Mouse (Mus musculus) lung, adult 2 months (tissue): ENCODE measurements at regions not wholly inside any gene's neighbourhood (a gene's known extent, or its start where the extent isn't known, plus 50 kb on each side); places are given as distances from the start of the nearest gene placed in this dataset.

Experiments
- DNase-seq: peaks from one replicate; pipeline ENCODE4 v3.0.0; 2022
- H3K4me1 ChIP-seq: fragments of 200-500 bp; 2 replicates; pipeline ENCODE4 v1.6.1; 2011; ENCODE audit warnings: low read length; ENCODE audit not compliant: control insufficient read depth, insufficient read depth
- H3K4me3 ChIP-seq: fragments of 200-500 bp; replicated peaks from 2 replicates; pipeline ENCODE3; 2011; ENCODE audit warnings: low read depth, mild to moderate bottlenecking, control low read depth, low read length; ENCODE audit errors: extremely low read depth
- CTCF ChIP-seq: fragments of 200-500 bp; IDR thresholded peaks from 2 replicates; pipeline ENCODE4 v1.5.1; 2011; ENCODE audit warnings: mild to moderate bottlenecking, low read length, control low read depth; ENCODE audit not compliant: insufficient read depth
- POLR2A ChIP-seq: fragments of 200-500 bp; IDR thresholded peaks from 2 replicates; pipeline ENCODE4 v1.6.1; 2011; ENCODE audit warnings: low read depth, mild to moderate bottlenecking, control low read depth, low read length, borderline replicate concordance; ENCODE audit errors: extremely low read depth
- WGBS: fragments of 180-500 bp; shearing (Covaris S2); methylation state at CpG from one replicate; pipeline ENCODE4 v1.1.7; 2018; 5-methylcytosine and 5-hydroxymethylcytosine counted together

GRCm38 (mm10) chr13:69867296-69868065, 65.3 kb downstream of the Med10 start:
- DNase-seq = no peak
- Histone ChIP-seq H3K4me1 (no peaks in the 10 kb centered on the region), H3K4me3 (no peak overlapping the region)
- 74% methylated on average over 15 of the region's 15 CpGs for WGBS
- TF ChIP-seq POLR2A (no peak), CTCF (no peak)

DNA sequence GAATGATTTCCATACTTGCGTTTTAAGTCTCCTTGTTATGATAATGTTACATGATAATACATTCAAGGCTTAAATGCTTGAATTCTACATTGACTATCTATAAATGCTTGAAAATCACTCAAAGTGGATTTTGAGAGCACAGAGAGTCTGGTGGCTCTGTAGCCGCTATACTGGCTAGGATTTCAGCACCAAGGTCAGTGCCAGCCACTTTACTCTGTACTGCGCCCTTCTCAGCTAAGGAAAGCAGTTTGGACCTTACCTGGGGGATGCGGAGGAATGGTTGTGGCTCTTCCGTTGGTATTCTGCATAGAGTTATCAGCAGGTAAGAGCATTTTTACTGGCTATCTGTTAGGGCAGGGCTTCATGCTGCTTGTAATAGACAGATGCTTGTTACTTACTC, 94.3 kb downstream of the Med10 start:
- no peak overlapping the region for H3K4me3 ChIP-seq
- no peak for DNase-seq
- WGBS = 20% methylated on average over 5 of the region's 5 CpGs
- TF ChIP-seq CTCF (no peak), POLR2A (no peak)
- no peaks in the 10 kb centered on the region for H3K4me1 ChIP-seq

- H3K4me1 ChIP-seq = no peaks in the 10 kb centered on the region
- no peak for DNase-seq
- H3K4me3 ChIP-seq = no peak overlapping the region
- TF ChIP-seq CTCF (no peak), POLR2A (no peak)
Observed at GRCm38 (mm10) chr13:69901139-69901538, 98.9 kb downstream of the Med10 start.

DNA sequence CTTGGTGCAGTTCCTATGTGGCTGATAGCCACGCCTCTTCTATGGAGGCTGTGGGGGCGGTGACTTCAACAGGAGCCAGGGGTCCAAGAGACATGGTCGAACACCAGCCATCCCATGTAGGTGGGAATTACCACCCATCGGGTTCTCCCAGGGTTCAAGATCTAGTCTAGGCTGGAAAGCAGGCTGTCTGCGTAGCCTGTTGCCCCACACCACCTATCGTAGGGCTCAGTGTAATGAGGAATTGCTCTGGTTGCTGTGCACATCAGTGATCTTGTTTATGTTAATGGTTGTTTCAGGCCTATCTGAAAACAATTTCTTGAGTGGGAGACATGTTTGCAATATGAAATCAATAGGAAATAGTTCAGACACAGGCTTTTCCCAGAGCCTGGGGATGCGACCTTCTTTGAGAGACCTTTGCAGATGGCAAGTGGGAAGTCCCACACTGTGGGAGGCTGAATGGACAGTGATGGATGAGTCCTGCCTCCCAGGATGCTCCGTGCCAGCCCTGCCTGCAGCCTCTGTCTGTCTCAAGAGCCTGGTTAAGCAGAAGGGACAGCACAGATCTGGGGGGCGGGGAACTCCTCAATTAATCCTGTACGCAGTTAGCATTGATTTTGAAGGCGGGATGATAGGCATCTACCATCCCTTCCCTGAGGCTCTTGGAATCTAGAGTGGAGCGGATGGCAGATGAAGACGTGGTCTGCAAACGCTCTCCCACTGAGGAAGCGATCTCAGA, 104.8 kb downstream of the Med10 start:
- no peaks in the 10 kb centered on the region for H3K4me1 ChIP-seq
- 52% methylated on average over 15 of the region's 15 CpGs for WGBS
- no peak overlapping the region for H3K4me3 ChIP-seq
- TF ChIP-seq POLR2A (no peak), CTCF (no peak)
- no peak for DNase-seq

DNA sequence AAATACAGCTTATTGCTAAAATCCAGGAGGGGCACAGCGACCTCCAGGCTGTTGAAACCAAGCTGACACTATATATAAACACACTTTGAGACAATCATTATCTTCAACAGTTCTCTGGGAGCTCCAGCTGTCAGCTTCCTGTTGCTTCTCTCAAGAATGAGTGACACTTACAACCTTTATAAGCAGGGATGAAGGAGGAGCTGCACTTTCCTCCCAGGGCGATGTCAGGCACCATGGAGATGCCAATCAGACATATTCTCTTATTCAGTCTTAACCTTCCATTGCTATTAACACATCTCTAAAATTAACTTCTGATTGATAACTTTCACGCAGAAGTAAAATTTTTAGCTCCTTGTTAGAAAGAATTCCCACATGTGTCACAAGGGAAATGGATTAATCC, 113.6 kb downstream of the Med10 start:
- Histone ChIP-seq H3K4me1 (no peaks in the 10 kb centered on the region), H3K4me3 (no peak overlapping the region)
- no peak for DNase-seq
- 45% methylated on average over 3 of the region's 3 CpGs for WGBS
- TF ChIP-seq CTCF (no peak), POLR2A (no peak)

DNA sequence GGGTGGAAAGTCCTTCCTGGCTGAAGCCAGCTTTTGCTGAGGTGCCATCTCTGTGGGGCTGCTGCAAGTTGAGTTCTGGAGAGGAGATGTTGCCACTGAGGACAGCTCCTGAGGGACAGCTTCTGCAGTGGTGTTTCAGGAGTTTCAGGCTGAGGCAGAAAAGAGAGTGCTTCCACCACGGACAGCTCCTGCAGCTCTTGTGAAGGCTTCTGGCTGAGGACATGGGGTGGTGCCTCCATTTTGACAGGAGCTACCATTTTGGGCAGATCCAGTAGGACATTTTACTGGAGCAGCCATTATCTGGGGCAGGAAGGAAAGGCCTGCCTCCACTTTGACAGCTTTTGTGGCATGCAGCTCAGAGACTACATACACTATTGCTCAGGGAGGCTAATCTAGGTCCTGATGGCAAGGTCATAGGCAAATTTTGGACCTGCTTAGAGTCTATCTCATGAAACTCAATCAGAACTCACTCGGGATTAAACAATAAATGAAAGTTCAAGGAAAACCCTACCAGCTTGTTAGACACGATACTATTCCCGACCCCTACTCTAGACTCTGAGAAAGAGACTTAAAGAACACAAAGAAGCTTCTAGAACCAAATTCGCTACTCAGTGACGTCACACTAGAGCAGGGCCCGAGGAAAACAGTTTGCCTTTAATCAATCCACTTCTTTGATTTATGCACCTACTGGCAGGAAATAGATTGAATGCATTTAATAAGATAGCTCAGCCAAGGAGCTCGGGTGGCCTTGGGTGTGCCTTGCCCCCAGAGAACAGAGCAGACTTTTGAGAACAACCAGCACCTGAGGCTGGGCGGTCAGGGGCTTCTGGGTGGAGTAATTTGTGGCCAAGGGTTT, 130.7 kb downstream of the Med10 start:
- 75% methylated on average over 9 of the region's 9 CpGs for WGBS
- no peak for DNase-seq
- TF ChIP-seq POLR2A (no peak), CTCF (no peak)
- H3K4me1 ChIP-seq = no peaks in the 10 kb centered on the region
- H3K4me3 ChIP-seq = no peak overlapping the region

DNA sequence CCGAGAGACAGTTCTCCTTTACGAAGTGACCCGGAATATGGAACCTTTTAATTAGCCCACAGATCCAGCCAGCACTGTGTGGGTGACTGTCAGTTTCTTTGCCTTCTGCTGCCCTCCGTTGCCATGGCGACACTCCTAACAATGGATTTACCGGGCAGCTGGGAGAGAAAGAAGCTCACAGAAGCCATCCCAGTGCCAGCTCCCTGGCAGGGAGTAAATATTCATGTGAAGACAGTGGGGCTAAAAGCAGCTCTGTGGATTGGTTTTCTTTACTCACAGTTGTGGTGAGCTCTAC, 131.3 kb downstream of the Med10 start:
- DNase-seq = no peak

DNA sequence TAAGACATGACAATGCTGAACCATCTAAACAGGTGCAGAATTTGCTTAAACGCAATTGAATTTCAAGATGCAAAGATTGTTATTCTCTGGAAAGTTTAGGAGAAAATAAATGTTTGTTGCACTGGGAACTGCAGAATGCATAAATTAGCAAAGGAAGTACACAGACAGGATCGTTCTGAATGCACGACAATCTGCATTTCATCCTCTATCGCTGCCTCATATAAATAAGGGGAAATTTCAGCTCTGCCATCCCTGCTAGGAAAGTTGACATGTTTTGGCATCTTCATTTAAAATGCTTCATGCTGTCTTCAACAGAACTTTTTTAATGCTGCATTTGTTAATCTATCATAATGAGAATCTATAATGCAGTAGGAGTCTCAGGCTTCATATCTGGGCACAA, 137.6 kb downstream of the Med10 start:
- Histone ChIP-seq H3K4me3 (no peak overlapping the region), H3K4me1 (no peaks in the 10 kb centered on the region)
- no peak for DNase-seq
- 81% methylated on average over 4 of the region's 4 CpGs for WGBS
- TF ChIP-seq POLR2A = no peak
- TF ChIP-seq CTCF = no peak

More for the DNA sequence above, 131.3 kb downstream of the Med10 start:
- 67% methylated on average over 6 of the region's 6 CpGs for WGBS
- H3K4me3 ChIP-seq = no peak overlapping the region
- TF ChIP-seq CTCF (no peak), POLR2A (no peak)
- no peaks in the 10 kb centered on the region for H3K4me1 ChIP-seq

DNA sequence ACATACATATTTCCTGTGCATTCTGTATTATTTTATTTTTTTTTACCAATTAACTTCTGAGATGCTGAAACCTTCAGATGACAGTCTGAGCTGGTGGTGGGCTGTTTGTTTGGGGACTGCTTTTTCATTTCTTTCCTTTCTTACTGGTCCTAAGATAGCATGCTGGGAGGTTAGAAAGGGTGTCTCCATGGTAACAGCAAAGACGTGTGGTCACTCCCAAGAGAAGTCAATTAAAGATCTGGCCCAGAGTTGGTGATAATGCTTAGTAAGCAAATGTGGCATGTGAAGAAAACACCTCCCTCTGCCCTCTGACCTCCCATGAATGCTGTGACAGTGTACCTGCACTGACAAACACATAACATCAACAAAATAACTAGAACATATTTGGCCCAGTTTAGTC, 142.5 kb downstream of the Med10 start:
- TF ChIP-seq POLR2A = no peak
- TF ChIP-seq CTCF = no peak
- 8% methylated on average over 1 of the region's 1 CpGs for WGBS
- Histone ChIP-seq H3K4me1 (no peaks in the 10 kb centered on the region), H3K4me3 (no peak overlapping the region)
- no peak for DNase-seq
